In the genomic region with DNA sequence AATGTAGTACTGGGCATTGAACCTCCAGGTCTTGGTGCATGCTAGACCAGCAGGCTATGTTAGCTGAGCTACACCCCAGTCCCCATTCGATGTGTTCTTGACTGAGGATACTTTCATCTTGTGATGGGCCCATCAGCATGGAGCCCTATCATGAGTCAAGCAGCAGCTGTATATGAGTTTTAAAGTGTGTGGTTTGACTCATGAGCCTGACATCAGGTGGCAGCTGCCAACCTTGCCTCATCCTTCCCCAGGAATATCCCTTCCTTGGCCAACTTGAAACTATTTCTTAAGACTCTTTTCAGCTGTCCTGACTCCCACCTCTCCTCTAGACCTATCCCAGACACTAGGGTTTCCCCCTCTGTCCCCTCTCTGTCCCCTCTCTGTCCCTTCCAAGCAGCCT, we compare ENCODE assay signal across 31 mouse cellular contexts. TPM values are rescaled to one million over a fixed set of nuclear protein-coding genes. Genes with fewer than 3 reads are reported as not detected.
"Had no signal": no experiment of that assay in that cellular context is flagged by ENCODE, and none has a peak within 500 bp of the region (broad histone marks: within the 10 kb centered on the region; RNA-seq: fewer than 3 reads in every experiment).

No protein-coding gene starts in this region.

- ATAC-seq: liver, embryonic 12.5 days; liver, postnatal 0 days; lung, postnatal 0 days; midbrain, embryonic 13.5 days; midbrain, embryonic 15.5 days; midbrain, embryonic 16.5 days had no signal

- H3K4me2 ChIP-seq: limb, embryonic 12.5 days; limb, embryonic 13.5 days; limb, embryonic 15.5 days; liver, embryonic 11.5 days; liver, embryonic 12.5 days; liver, embryonic 13.5 days; liver, embryonic 15.5 days; lung, embryonic 14.5 days; lung, embryonic 15.5 days; midbrain, embryonic 11.5 days; midbrain, embryonic 12.5 days; midbrain, embryonic 13.5 days; midbrain, embryonic 15.5 days; neural tube, embryonic 12.5 days had no signal

- H3K27me3 ChIP-seq: limb, embryonic 12.5 days; limb, embryonic 13.5 days; limb, embryonic 15.5 days; liver, embryonic 13.5 days; liver, embryonic 15.5 days; lung, embryonic 15.5 days; midbrain, embryonic 12.5 days; midbrain, embryonic 13.5 days; midbrain, embryonic 15.5 days; neural tube, embryonic 12.5 days had no signal

- H3K9ac ChIP-seq: limb, embryonic 12.5 days; limb, embryonic 13.5 days; limb, embryonic 15.5 days; liver, embryonic 12.5 days; liver, embryonic 13.5 days; liver, embryonic 14.5 days; liver, embryonic 15.5 days; liver, postnatal 0 days; lung, embryonic 14.5 days; lung, embryonic 15.5 days; midbrain, embryonic 12.5 days; midbrain, embryonic 13.5 days; midbrain, embryonic 15.5 days; neural tube, embryonic 12.5 days had no signal

- H3K9me3 ChIP-seq: limb, embryonic 10.5 days; limb, embryonic 12.5 days; limb, embryonic 13.5 days; limb, embryonic 15.5 days; liver, embryonic 12.5 days; liver, embryonic 13.5 days; liver, embryonic 15.5 days; lung, embryonic 15.5 days; megakaryocyte, embryonic 14.5 days; midbrain, embryonic 10.5 days; midbrain, embryonic 12.5 days; midbrain, embryonic 13.5 days; midbrain, embryonic 15.5 days; neural tube, embryonic 12.5 days had no signal

- H3K36me3 ChIP-seq: limb, embryonic 10.5 days; limb, embryonic 12.5 days; limb, embryonic 13.5 days; limb, embryonic 15.5 days; liver, embryonic 12.5 days; liver, embryonic 13.5 days; liver, embryonic 15.5 days; lung, embryonic 15.5 days; midbrain, embryonic 10.5 days; midbrain, embryonic 12.5 days; midbrain, embryonic 13.5 days; midbrain, embryonic 15.5 days; neural tube, embryonic 12.5 days had no signal

- H3K4me1 ChIP-seq: limb, embryonic 10.5 days; limb, embryonic 12.5 days; limb, embryonic 13.5 days; limb, embryonic 15.5 days; liver, embryonic 12.5 days; liver, embryonic 13.5 days; liver, embryonic 15.5 days; lung, embryonic 15.5 days; megakaryocyte, embryonic 14.5 days; midbrain, embryonic 10.5 days; midbrain, embryonic 12.5 days; midbrain, embryonic 15.5 days; neural tube, embryonic 12.5 days had no signal

- H3K27ac ChIP-seq: left cerebral cortex, adult 2 months; limb, embryonic 10.5 days; limb, embryonic 12.5 days; limb, embryonic 13.5 days; limb, embryonic 15.5 days; liver, embryonic 12.5 days; liver, embryonic 13.5 days; liver, embryonic 14.5 days; liver, embryonic 15.5 days; lung, embryonic 15.5 days; macrophage; midbrain, embryonic 10.5 days; midbrain, embryonic 12.5 days; midbrain, embryonic 13.5 days; midbrain, embryonic 15.5 days; neural tube, embryonic 12.5 days had no signal

- DNase-seq: left cerebral cortex, postnatal 4 days; liver; liver, embryonic 13.5 days; liver, postnatal 0 days; lung, adult 18-20 months; lung, adult 2 months; lung, embryonic 14.5 days; lung, postnatal 10 days; lung, postnatal 14 days; lung, postnatal 36 days; lung, postnatal 4 days had no signal

- H3K4me3 ChIP-seq: left cerebral cortex, adult 2 months; limb, embryonic 10.5 days; limb, embryonic 12.5 days; limb, embryonic 13.5 days; limb, embryonic 15.5 days; liver, embryonic 12.5 days; liver, embryonic 13.5 days; liver, embryonic 15.5 days; lung, embryonic 15.5 days; megakaryocyte, embryonic 14.5 days; midbrain, embryonic 10.5 days; midbrain, embryonic 12.5 days; midbrain, embryonic 13.5 days; midbrain, embryonic 15.5 days; neural tube, embryonic 12.5 days had no signal

RNA-seq across cellular contexts. Expression of a gene that starts 22.5 kb away (rescaled TPM):
- polyA plus RNA-seq: liver, postnatal 0 days had no signal
